Mouse (Mus musculus): ENCODE measurements around the gene Adamtsl4. TPM values are rescaled to one million over a fixed set of nuclear protein-coding genes. Genes with fewer than 3 reads are reported as not detected.
A peak's percentile ranks its signal among the peaks of the same experiment; 100 is the strongest.

The Adamtsl4 gene
- 1 to 10 TPM; 3.0 to 4.1 TPM for total RNA-seq (2021)
- long read RNA-seq, experiment 1, full-length matches to known transcripts: 1 of 1 reads
- long read RNA-seq, experiment 1, partial matches to known transcripts: 0 of 1 reads
- long read RNA-seq, experiment 1, other reads (novel, unspliced or antisense): 0 of 1 reads
- long read RNA-seq, experiment 2: 0 reads

DNA sequence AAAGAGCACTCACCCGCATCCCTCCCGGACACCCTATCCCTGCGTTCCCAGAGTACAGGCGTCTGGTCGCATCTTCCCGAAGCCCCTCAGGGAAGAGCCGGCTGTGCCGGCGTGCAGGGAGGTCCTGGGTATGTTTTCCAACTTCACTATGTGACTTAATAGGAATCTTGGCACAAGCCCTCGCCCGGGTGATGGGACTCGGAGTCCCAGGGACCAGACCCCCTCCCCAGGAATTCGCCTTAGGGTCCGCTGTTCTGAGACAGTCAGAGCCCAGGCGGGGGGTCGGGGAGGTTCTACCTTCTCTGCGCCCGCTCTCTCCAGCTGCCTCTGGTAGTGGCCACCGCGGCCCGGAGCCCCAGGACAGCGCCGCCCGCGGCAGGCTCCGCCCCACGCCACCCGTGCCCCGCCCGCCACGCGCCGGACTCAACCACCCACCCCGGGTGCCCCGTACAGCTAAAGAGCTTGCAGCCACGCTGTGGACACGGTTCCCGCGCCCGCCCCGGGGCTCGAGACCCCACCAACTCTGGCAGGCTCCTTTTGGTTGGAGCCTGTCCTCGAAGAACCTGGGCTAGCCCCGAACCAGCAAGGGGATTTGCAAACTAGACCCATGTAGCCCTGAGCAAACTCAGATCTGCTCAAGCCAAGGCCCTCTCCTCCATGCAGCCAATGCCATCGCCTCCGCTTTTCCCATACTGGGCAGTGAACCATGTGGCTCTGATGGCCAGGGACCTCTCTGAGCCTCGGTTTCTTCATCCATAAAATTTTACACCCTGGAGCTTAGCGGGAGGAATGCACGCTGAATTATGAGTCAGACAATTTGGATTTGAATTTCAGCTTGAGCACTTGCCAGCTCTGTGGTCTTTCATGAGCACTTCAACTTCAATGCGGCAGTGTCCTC lies at the start of gene Adamtsl4:
TSS of gene Adamtsl4 (minus strand) at position 394 of the 898 bp plus-strand sequence.
- no peak for DNase-seq (ENCODE audit: low spot score in 2 of 2)

DNA sequence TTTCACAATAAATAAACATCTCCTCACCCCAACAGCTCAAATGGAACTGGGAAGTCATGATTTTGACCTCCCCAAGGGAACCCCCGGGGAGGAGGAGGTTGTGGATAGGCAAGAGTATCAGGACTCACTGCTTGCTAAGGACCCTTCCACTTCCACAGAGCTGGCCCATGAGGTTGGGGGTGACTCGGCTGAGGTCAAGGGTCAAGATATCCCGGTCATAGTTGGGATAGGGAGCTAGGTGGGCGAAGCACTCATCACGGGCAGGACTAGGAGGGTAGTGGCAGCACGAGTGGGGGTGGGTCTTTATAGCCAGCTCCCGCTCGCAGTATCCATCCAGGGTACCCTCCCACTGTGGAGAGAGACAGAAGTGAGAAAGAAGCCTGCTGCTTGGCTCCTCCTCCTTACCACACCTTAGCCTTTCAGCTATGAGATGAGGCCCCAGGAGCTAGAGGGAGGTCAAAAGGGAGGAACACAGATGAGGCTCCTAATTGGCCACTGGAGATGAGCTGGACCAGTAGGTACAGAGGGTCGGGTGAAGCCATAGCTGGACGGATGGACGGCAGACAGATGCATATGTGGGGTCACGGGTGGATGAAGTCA lies 47.5 kb upstream of the Adamtsl4 start:
- no peak for DNase-seq (ENCODE audit: low spot score in 2 of 2)

DNA sequence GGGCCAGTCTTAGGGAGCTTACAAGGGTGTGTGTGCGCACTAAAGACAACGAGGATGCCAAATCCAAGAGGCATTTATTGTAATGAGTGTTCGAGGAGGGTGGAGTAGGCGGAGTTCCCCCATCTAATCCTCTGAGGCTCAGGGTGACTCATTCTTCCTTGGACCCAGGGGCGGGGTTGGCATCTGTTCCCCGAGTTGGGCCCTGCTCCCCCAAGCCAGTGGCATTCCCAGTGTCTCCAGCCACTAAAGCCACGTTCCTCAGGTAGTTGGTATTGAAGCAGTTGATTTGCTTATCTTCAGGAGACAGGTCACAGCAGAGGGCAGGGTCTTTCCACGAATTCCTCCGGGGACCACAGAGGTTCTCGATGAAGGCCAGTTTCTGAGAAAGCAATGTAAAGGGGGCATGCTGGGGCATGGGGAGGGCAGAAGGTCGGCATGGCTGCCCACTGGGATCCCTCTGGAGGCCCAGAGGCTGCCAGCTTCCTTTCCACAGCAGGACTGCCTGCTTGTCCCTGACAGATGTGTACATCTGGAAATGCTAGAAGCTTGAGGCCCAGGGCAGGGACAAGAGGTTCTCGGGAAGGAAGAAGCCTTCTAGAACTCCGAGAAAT lies 46.5 kb upstream of the Adamtsl4 start:
- no peak for DNase-seq (ENCODE audit: low spot score in 2 of 2)

DNA sequence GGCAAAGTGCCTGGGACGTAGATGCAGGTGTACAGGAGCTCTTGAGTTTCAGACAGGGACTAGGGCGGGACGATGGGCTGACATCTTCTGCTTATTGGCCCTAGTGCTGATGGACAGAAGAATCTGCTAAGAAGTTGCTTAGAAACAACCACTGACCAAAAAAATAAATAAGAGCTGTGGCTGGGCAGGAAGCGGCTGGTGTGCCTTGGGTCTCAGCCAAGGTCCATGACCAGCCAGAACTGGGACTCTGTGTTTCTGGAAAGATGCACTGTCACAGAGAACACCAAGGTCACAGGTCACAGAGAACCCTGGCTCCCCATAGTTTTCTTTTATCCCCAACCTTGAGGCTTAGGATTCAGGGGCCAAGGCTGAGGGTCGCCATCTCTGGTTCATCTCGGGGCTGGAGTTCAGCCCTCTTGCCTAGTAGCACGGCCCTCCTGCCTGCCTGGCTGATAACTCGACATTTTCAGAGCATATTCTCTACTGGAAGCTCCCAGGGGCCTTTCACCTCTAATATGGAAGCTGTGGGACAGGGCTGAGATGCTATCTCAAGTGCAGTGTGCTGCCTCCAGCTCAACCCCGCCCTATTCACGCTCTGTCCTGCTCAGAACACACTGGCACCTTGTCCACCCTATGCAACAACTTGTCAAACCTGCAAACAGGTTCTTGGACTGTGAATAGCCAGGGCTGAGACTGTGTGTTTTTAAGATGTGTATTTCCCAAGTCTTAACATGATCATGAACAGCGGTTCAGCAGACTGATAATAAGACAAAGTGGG lies 45.2 kb upstream of the Adamtsl4 start:
- DNase-seq (ENCODE audit: low spot score in 2 of 2): peak in 1 of 2 experiments; percentile 28

DNA sequence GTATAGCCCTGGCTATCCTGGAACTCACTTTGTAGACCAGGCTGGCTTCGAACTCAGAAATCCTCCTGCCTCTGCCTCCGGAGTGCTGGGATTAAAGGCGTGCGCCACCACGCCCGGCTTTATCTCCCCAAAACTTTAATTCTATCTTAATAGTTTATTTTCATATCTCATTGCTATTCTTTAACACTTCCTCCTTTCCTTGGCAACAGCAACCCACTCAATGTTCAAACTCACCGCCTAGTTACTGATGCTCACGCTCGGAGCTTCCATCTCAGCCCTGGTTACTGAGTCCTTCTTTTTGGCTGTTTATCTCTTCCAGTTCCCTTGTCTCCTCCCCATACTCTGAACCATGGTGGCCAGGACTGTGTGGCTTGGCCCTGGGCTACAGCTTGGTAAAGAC lies 44.6 kb upstream of the Adamtsl4 start:
- DNase-seq (ENCODE audit: low spot score in 2 of 2): no peak

DNA sequence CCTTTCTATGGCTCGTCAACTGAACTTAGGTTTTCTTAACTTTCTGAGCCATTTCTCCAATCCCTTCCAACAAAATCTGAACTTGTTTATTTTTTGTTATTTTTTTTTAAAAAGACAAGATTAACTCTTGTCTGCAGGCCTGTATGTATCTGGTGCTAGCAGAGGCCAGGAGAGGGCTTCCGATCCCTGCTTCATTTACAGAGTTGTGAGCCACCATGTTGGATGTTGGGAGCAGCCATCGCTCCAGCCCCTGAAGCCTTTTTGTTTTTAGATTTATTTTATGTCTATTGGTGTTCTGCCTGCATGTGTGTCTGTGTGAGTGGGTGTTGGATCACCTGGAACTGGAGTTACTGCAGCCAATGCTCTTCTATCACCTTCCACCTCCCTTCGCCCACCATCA lies 44.1 kb upstream of the Adamtsl4 start:
- DNase-seq (ENCODE audit: low spot score in 2 of 2): no peak

DNA sequence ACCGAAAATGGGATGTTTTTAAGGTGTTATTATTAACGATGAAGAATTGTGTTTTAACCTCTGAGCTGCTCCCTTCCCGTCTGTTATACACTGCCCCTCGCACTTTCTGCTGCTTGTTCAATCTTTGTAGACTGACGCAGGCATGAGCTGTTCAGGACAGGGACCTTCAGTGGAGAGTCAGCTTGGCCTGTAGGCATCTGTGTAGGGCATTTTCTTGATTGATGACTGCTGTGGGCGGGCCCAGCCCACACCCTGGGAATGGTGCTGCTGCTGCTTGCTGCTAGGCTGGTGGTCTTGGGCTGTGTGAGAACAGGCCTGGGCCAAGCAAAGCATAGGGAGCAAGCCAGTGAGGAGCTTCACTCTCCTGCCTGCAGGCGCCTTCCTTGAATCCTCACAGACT lies 42.7 kb upstream of the Adamtsl4 start:
- DNase-seq (ENCODE audit: low spot score in 2 of 2): no peak

DNA sequence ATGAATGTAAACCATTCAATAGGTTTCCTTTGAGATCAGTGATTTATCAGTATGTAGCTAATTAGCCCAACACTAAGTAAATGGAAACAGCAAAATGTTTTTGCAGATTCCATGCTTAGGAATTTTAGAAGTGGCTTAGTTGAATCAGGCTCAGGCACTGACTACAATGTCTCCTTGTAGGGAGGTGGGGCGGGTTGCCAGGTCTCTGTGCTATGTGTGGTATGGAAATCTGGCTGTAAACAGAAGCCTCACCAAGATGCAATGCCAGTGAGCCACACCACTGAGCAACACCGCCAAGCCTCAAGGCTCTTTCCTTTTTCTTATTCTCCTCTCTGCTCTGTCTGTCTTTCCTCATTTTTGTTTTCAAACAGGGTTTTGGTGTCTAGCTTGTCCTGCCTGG lies 41.2 kb upstream of the Adamtsl4 start:
- no peak for DNase-seq (ENCODE audit: low spot score in 2 of 2)

DNA sequence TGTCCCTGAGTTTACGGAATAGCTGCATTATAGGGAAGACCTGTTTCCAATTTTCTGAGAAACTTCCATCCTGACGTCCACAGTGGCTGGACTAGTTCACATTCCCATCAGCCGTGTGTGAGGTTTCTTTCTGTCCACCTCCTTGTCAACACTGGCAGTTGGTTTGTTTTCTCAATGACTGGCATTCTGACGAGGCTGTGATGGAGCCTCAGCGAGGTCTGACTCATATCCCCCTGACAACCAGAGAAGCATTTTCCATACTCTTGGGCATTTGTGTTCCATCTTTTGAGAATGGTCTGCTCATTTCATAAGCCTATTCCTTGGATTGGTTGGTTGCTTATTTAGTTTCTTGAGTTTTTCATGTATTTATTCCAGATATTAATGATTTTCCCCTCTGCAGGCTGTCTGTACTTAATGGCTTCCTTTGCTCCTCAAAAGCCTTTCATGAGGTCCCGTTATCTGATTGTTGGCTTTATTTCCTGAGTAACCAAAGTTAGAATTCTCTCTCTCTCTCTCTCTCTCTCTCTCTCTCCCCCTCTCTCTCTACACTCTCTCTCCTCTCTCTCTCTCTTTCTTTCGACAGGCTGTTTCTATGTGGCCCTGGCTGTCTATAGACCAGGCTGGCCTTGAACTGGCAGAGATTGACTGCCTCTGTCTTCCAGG lies 39.1 kb upstream of the Adamtsl4 start:
- no peak for DNase-seq (ENCODE audit: low spot score in 2 of 2)

DNA sequence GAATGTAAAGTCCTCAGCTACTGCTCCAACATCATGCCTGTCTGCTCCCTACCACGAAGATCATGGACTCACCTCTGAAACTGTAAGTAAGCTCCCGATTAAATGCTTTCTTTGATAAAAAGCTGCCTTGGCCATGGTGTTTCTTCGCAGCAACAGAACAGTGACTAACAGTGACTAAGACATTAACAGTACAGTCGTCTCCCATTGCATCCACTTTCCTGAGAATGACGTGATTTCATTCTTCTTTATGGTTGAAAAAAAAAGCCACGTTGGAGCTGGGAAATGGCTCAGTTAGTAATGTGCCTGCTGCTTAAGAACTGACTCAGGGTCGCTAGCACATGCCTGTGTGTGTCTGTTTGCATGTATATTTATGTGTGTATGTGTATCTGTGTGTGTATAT lies 38.1 kb upstream of the Adamtsl4 start:
- DNase-seq (ENCODE audit: low spot score in 2 of 2): no peak

DNA sequence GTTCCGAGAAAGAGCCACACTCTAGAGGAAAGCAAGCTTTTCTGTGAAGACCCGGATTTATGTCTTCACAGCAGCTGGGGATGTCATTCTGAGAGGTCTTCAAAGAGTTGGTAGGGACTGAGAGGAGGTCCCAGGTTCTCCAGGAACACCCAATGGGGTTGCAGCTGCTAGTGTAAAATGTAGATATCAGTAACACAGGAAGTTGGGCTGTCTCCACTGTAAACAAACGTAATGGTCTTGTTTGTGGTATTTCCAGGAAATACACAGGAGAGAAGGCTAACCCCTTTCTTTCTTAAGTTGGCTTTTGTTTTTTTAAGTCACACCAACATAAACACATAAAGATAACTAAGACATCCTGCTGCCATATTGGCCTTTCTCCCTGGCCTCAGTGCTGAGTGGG lies 34.7 kb upstream of the Adamtsl4 start:
- DNase-seq (ENCODE audit: low spot score in 2 of 2): no peak

DNA sequence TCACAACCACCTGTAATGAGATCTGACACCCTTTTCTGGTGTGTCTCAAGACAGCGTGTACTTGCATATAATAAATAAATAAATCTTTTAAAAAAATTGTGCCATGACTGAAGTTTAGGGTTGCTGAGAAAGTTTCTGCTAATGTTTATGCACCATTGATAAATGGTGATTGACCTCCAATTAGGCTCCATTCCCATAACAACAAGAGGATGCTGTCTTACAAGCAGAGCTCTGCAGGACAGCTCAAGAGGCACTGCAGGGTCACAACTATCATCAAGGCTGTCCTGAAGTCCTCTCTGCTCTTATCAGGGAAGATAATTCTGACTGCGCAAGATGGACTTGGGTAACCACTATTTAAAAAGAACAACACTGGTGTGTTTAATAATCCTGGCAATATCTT lies 30.4 kb upstream of the Adamtsl4 start:
- no peak for DNase-seq (ENCODE audit: low spot score in 2 of 2)

DNA sequence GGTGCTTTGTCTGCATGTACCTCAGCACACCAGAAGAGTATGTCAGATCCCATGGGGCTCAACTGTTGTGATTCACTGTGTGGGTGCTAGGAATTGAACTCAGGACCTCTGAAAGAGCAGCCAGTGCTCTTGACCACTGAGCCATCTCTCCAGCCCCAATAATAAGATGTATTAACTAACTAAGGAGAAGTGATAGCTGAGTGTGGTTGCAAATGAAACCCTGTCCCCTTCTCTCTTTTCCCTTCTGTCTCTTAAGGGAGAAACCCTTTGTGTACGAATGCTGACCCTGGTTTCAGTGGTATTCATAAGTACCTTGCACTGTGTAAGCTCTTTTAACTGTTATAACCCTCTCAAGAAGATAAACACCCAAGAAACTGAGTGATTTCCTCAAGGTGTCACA lies 28.4 kb upstream of the Adamtsl4 start:
- no peak for DNase-seq (ENCODE audit: low spot score in 2 of 2)

DNA sequence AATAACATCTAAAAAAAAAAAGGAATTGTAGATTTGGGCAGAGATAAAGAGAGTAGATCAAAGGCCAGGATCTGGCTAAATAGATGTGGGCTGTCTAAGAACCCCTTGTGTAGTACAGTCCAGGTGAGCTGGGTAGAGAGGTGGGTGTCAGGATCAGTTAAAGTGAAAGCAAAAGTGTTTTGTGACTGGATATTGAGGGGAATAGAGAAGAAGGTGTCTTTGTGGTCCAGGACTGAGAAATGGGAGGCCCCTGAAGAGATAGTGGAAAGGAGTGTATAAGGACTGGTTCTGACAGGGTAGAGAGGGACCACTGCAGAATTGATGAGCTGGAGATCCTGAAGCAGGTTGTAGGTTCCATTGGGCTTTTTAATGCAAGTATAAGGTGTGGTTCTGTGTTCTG lies 22.2 kb upstream of the Adamtsl4 start:
- no peak for DNase-seq (ENCODE audit: low spot score in 2 of 2)

DNA sequence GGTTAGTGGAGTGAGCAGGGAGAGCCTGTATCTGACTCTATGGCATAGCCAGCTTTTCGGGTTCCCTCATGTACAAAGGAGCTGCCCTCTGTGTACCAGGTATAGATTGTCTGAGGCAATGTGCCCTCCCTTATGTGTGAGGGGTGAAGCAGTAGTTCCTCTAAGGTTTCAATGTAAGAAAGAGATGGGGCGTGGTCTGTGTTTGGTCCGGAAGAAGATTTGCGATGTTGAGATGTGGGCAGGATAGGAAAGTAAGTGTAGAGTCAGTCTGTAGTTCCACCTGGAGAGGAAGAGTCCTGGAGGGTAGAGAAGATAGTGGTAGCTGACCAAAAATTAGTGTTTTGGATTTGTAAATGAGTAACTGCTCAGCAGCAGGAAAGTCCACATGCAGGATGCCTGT lies 21.3 kb upstream of the Adamtsl4 start:
- DNase-seq (ENCODE audit: low spot score in 2 of 2): no peak

DNA sequence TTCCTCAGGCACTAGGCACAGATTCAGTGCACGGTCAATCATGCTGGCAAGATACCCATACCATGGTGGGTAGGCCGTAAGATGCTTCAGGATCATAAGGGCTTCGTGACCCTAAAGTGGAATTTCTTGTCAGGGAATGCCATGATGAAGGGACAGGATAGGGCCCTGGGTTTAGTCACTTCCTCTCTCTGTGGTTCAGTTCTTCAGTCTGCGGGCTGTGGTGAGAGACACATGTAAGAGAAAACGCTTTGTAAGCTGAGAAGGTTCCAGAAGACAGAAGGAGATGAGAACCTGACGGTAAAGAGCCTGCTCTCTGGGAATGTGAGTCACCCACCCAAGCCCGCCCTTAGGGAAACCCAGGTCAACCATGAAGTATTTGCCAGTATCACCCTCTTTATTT lies 19.8 kb upstream of the Adamtsl4 start:
- DNase-seq (ENCODE audit: low spot score in 2 of 2): no peak

DNA sequence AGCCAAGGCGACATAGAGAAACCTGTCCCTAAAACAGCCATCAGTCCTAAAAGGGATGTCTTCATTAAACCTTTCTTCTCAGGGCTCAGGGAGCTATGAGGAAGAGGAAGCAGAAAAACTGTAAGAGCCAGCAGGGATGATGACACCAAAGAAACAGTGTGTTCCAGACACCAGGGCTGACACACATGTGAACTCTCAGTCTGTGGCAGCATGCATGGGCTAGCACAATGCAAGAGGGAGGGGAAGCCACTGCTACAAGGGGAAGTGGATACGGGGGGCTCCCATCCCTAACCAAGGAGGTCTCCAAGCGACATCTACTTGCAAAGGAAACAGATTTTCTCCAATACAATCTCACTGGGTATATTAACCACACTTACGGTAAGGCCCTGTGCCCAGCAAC lies 18.6 kb upstream of the Adamtsl4 start:
- no peak for DNase-seq (ENCODE audit: low spot score in 2 of 2)

DNA sequence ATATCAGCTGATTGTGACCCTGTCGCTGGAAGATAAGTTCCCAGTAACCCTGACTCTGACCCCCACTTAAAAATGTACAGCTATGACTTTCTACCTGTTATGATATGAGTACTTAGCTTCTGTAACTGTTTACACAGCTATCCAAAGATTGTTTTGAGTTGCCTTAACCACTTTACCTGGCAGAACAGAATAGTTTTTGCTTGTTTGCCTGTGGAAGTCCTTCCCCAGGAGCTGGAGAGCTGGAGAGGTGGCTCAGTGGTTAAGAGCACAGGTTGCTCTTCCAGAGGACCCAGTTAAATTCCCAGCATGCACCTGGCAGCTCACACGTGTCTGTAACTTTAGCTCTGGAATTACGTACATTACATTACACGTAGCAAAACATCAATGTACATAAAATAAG lies 16.9 kb upstream of the Adamtsl4 start:
- no peak for DNase-seq (ENCODE audit: low spot score in 2 of 2)

DNA sequence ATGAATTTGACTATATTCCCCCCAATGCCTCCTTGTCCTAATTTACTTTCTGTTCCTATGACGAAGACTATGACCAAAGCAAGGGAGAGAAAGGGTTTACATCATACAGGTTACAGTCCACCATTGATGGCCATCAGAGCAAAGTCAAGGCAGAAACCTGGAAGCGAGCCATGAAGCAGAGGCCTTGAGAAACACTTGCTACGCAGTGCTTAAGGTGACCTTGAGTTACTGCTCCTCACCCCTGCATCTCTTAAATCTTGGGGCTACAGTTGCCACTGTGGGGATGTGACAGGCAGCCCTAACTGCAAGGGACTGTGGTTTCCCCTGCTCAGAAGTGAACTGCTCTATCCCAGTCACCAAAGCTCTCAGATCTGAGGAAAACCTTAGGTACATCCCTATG lies 15.6 kb upstream of the Adamtsl4 start:
- DNase-seq (ENCODE audit: low spot score in 2 of 2): no peak

DNA sequence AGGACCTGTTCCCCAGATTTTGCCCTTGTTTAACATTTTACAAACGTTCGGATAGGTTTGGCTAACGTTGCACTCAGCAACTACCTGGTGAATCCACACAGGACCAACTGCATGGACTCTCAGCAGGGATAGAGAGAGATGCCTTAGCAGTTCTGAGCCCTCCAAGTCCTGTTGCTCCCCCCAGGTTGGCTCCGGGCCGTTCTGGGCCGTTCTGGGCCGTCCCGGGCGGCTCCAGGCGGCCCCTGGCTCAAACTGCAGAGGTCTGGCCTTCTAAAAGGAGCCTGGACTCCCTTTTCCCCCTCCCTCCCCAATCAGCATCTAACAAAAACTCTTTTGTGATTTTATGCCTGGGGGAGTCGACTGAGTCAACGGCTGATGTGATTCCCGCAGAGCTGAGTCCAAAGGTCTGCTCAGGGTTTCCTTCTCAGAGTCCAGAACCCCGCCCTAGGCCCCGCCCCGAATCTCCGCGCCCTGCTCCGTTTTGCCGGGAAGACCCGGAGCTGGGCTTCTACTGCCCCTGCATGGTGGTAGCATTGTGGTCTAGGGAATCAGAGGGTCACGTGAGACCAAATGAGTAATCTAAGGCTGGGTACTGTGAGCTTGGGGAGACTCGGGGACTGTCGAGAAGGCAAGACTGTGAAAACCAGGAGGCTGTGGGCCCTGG lies 14.3 kb upstream of the Adamtsl4 start:
- peak in 1 of 2 experiments; percentile 47 for DNase-seq (ENCODE audit: low spot score in 2 of 2)
